Mouse (Mus musculus) activated CD4-positive, CD25-positive, alpha-beta regulatory T cell, adult 9 weeks (primary cell): Measurements from ENCODE around the gene Mum1l1. TPM values are rescaled to one million over a fixed set of nuclear protein-coding genes. Genes with fewer than 3 reads are reported as not detected.

Source experiments
- polyA plus RNA-seq: library from polyadenylated mRNA; unstranded; fragments of 100-300 nt; shearing (Covaris generic); gene quantifications from one replicate; pipeline ENCODE4 v1.2.1, GENCODE M21; 2017

Mum1l1 gene
- polyA plus RNA-seq, result not detected

GRCm38 (mm10) chrX:139209829-139210225 lies at the start of gene Mum1l1:
Gene Mum1l1, plus strand, starts transcription at chrX:139210042.

GRCm38 (mm10) chrX:139178928-139179327 lies 30.9 kb upstream of the Mum1l1 start, which contains the start of gene 4933428M09Rik:
Gene 4933428M09Rik, plus strand, starts transcription at chrX:139179228.

Other genes with a start within 250 kb of the Mum1l1 start
- not detected for gene Serpina7, start 124.8 kb upstream of the Mum1l1 start, polyA plus RNA-seq
- not detected for gene 4930513O06Rik, start 123.8 kb upstream of the Mum1l1 start, polyA plus RNA-seq
- gene 4933428M09Rik, start 30.8 kb upstream of the Mum1l1 start, polyA plus RNA-seq, result not detected
- not detected for gene Trap1a, start 123.6 kb downstream of the Mum1l1 start, polyA plus RNA-seq